Mouse (Mus musculus): ENCODE data around the gene Ramp1. TPM values are rescaled to one million over a fixed set of nuclear protein-coding genes. Genes with fewer than 3 reads are reported as not detected.

The Ramp1 gene
- total RNA-seq, 1 experiment: 0.40 TPM

DNA sequence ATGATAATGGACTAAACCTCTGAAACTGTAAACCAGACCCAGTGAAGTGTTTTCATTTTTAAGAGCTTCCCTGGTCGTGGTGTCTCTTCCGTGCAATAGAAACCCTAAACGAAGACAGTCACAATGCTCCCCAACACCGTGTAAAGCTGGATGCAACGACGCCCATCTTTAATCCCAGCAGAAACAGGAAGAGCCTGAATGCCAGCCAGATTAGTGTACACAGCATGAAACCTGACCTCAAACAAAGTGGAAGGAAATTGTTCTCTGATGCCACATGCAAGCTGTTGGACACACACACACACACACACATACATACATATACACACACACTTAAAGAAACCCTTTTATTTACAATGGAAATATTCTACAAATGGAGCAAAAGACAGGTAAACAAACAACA lies 51.5 kb downstream of the Ramp1 start:
- no peaks in the 10 kb centered on the region for H3K36me3 ChIP-seq (ENCODE audit: control insufficient read depth, insufficient read depth, low read length, poor library complexity, severe bottlenecking)
- no peaks in the 10 kb centered on the region for H3K9me3 ChIP-seq (ENCODE audit: control insufficient read depth, insufficient read depth, low read depth, low read length)
- no peak overlapping the region for H3K27ac ChIP-seq (ENCODE audit: insufficient read depth, low read depth, low read length, poor library complexity, severe bottlenecking)
- H3K9ac ChIP-seq (ENCODE audit: insufficient read depth, low read depth, low read length, poor library complexity, severe bottlenecking): no peak overlapping the region
- no peak for TF ChIP-seq CHD2 (IDR thresholded peaks at IDR 0.05; ENCODE audit: low read depth, low read length)
- no peak for TF ChIP-seq ZC3H11A (IDR thresholded peaks at IDR 0.05; ENCODE audit: borderline replicate concordance, low read depth, low read length)
- TF ChIP-seq ZNF384 (IDR thresholded peaks at IDR 0.05; ENCODE audit: low read depth, low read length): no peak
- no peak for TF ChIP-seq HCFC1 (IDR thresholded peaks at IDR 0.05; ENCODE audit: borderline replicate concordance, insufficient read depth, low read length)
- no peak for TF ChIP-seq MAFK (IDR thresholded peaks at IDR 0.05; ENCODE audit: insufficient read depth, low read depth, low read length)
- H3K4me3 ChIP-seq (ENCODE audit: insufficient read depth in 1 of 2, low read depth in 1 of 2, low read length in 2 of 2, poor library complexity in 1 of 2, severe bottlenecking in 1 of 2): no peak overlapping the region
- no peak for DNase-seq (ENCODE audit: low read depth, low spot score)
- no peaks in the 10 kb centered on the region; a peak in 1 of 4 replicates for H3K4me1 ChIP-seq (ENCODE audit: control insufficient read depth in 2 of 2, insufficient read depth in 2 of 2, low read length in 2 of 2, poor library complexity in 1 of 2)
- in situ Hi-C loops (cut with MboI; ENCODE audit: low sequenced_read_pairs in 2 of 2, unreplicated experiment in 2 of 2): no loop called here

DNA sequence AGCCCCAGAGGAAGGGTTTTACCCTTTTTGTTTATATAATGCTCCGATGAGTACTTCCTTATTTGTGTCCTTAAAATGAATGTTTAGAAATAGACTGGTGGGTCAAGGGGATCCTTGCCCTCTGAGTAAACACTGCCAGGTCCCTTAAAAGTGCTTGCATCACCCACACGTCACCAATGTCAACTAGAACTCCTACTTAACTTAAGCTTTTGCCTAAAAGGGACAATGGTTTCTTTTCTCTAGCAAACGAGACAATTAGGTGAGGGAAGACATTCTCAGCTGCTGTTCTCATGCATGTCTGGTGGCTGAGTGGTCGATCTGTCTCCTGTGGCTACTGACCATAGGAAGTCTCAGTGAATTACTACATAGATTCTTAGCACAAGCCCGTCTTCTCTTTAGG lies 52.3 kb downstream of the Ramp1 start:
- Histone ChIP-seq H3K4me3 (ENCODE audit: insufficient read depth in 1 of 2, low read depth in 1 of 2, low read length in 2 of 2, poor library complexity in 1 of 2, severe bottlenecking in 1 of 2) (no peak overlapping the region), H3K9ac (ENCODE audit: insufficient read depth, low read depth, low read length, poor library complexity, severe bottlenecking) (no peak overlapping the region), H3K27ac (ENCODE audit: insufficient read depth, low read depth, low read length, poor library complexity, severe bottlenecking) (no peak overlapping the region), H3K9me3 (ENCODE audit: control insufficient read depth, insufficient read depth, low read depth, low read length) (no peaks in the 10 kb centered on the region), H3K36me3 (ENCODE audit: control insufficient read depth, insufficient read depth, low read length, poor library complexity, severe bottlenecking) (no peaks in the 10 kb centered on the region), H3K4me1 (ENCODE audit: control insufficient read depth in 2 of 2, insufficient read depth in 2 of 2, low read length in 2 of 2, poor library complexity in 1 of 2) (no peaks in the 10 kb centered on the region; a peak in 1 of 4 replicates)
- DNase-seq (ENCODE audit: low read depth, low spot score): no peak
- TF ChIP-seq MAFK (IDR thresholded peaks at IDR 0.05; ENCODE audit: insufficient read depth, low read depth, low read length) (no peak), ZC3H11A (IDR thresholded peaks at IDR 0.05; ENCODE audit: borderline replicate concordance, low read depth, low read length) (no peak), HCFC1 (IDR thresholded peaks at IDR 0.05; ENCODE audit: borderline replicate concordance, insufficient read depth, low read length) (no peak), ZNF384 (IDR thresholded peaks at IDR 0.05; ENCODE audit: low read depth, low read length) (no peak), CHD2 (IDR thresholded peaks at IDR 0.05; ENCODE audit: low read depth, low read length) (no peak)
- in situ Hi-C loops (cut with MboI; ENCODE audit: low sequenced_read_pairs in 2 of 2, unreplicated experiment in 2 of 2): no loop called here

DNA sequence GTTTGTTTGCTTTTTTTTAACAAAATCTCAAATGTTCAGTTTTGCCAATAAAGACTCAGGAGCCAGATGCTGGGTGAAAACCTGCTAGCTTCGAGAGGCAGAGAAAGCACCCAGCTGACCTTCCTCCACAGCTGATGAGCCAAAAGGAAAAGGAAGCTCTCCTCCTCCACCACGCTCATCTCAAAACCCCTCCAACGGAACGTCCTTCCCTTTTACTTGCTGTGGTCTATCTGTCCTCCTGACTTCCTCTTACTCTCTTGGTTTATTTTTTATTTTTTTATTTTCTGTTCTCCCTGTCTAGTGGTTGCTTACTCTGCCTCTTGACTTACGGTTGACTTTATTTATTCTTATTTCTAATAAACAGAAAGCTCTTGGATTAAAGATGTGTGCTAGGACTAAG lies 55.8 kb downstream of the Ramp1 start:
- H3K4me1 ChIP-seq (ENCODE audit: control insufficient read depth in 2 of 2, insufficient read depth in 2 of 2, low read length in 2 of 2, poor library complexity in 1 of 2): no peaks in the 10 kb centered on the region; a peak in 1 of 4 replicates
- no peak for DNase-seq (ENCODE audit: low read depth, low spot score)
- H3K27ac ChIP-seq (ENCODE audit: insufficient read depth, low read depth, low read length, poor library complexity, severe bottlenecking): no peak overlapping the region
- H3K9ac ChIP-seq (ENCODE audit: insufficient read depth, low read depth, low read length, poor library complexity, severe bottlenecking): no peak overlapping the region
- H3K4me3 ChIP-seq (ENCODE audit: insufficient read depth in 1 of 2, low read depth in 1 of 2, low read length in 2 of 2, poor library complexity in 1 of 2, severe bottlenecking in 1 of 2): no peak overlapping the region
- H3K36me3 ChIP-seq (ENCODE audit: control insufficient read depth, insufficient read depth, low read length, poor library complexity, severe bottlenecking): no peaks in the 10 kb centered on the region
- no peak for TF ChIP-seq ZC3H11A (IDR thresholded peaks at IDR 0.05; ENCODE audit: borderline replicate concordance, low read depth, low read length)
- TF ChIP-seq HCFC1 (IDR thresholded peaks at IDR 0.05; ENCODE audit: borderline replicate concordance, insufficient read depth, low read length): no peak
- no peak for TF ChIP-seq ZNF384 (IDR thresholded peaks at IDR 0.05; ENCODE audit: low read depth, low read length)
- no peak for TF ChIP-seq MAFK (IDR thresholded peaks at IDR 0.05; ENCODE audit: insufficient read depth, low read depth, low read length)
- no peak for TF ChIP-seq CHD2 (IDR thresholded peaks at IDR 0.05; ENCODE audit: low read depth, low read length)
- in situ Hi-C loops (cut with MboI; ENCODE audit: low sequenced_read_pairs in 2 of 2, unreplicated experiment in 2 of 2): no loop called here
- H3K9me3 ChIP-seq (ENCODE audit: control insufficient read depth, insufficient read depth, low read depth, low read length): no peaks in the 10 kb centered on the region

GRCm38 (mm10) chr1:91237676-91238075 lies 58.1 kb downstream of the Ramp1 start:
- no peaks in the 10 kb centered on the region for H3K4me1 ChIP-seq (ENCODE audit: control insufficient read depth in 2 of 2, insufficient read depth in 2 of 2, low read length in 2 of 2, poor library complexity in 1 of 2)
- H3K9me3 ChIP-seq (ENCODE audit: control insufficient read depth, insufficient read depth, low read depth, low read length): no peaks in the 10 kb centered on the region
- H3K4me3 ChIP-seq (ENCODE audit: insufficient read depth in 1 of 2, low read depth in 1 of 2, low read length in 2 of 2, poor library complexity in 1 of 2, severe bottlenecking in 1 of 2): no peak overlapping the region
- no peak overlapping the region for H3K27ac ChIP-seq (ENCODE audit: insufficient read depth, low read depth, low read length, poor library complexity, severe bottlenecking)
- no peak for DNase-seq (ENCODE audit: low read depth, low spot score)
- H3K36me3 ChIP-seq (ENCODE audit: control insufficient read depth, insufficient read depth, low read length, poor library complexity, severe bottlenecking): no peaks in the 10 kb centered on the region
- TF ChIP-seq CHD2 (IDR thresholded peaks at IDR 0.05; ENCODE audit: low read depth, low read length) (no peak), ZNF384 (IDR thresholded peaks at IDR 0.05; ENCODE audit: low read depth, low read length) (no peak), ZC3H11A (IDR thresholded peaks at IDR 0.05; ENCODE audit: borderline replicate concordance, low read depth, low read length) (no peak)
- no peak overlapping the region for H3K9ac ChIP-seq (ENCODE audit: insufficient read depth, low read depth, low read length, poor library complexity, severe bottlenecking)
- in situ Hi-C loops (cut with MboI; ENCODE audit: low sequenced_read_pairs in 2 of 2, unreplicated experiment in 2 of 2): no loop called here

DNA sequence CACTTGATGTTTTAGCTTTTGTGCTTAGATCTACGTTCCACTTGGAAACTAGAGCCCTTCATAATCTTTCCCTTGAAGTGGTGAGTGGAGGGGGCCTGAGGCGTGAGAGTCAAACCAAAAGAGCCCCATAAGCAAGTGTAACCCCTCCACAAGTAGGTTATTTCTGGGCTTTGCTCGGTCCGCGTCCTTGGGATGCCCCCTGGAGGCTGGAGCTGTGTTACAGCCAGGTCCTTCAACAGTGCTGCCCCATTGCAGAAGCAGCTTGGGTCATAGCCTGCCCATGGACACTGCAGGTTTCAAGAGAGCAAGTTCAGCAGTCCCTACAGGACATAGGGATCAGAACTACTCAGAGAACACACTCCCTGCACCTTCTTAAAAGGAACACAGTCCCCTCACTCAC lies 59.5 kb downstream of the Ramp1 start:
- Histone ChIP-seq H3K4me3 (ENCODE audit: insufficient read depth in 1 of 2, low read depth in 1 of 2, low read length in 2 of 2, poor library complexity in 1 of 2, severe bottlenecking in 1 of 2) (no peak overlapping the region), H3K27ac (ENCODE audit: insufficient read depth, low read depth, low read length, poor library complexity, severe bottlenecking) (no peak overlapping the region), H3K9me3 (ENCODE audit: control insufficient read depth, insufficient read depth, low read depth, low read length) (no peaks in the 10 kb centered on the region), H3K36me3 (ENCODE audit: control insufficient read depth, insufficient read depth, low read length, poor library complexity, severe bottlenecking) (no peaks in the 10 kb centered on the region), H3K9ac (ENCODE audit: insufficient read depth, low read depth, low read length, poor library complexity, severe bottlenecking) (no peak overlapping the region), H3K4me1 (ENCODE audit: control insufficient read depth in 2 of 2, insufficient read depth in 2 of 2, low read length in 2 of 2, poor library complexity in 1 of 2) (no peaks in the 10 kb centered on the region)
- TF ChIP-seq ZNF384 (IDR thresholded peaks at IDR 0.05; ENCODE audit: low read depth, low read length) (no peak), ZC3H11A (IDR thresholded peaks at IDR 0.05; ENCODE audit: borderline replicate concordance, low read depth, low read length) (no peak), MAFK (IDR thresholded peaks at IDR 0.05; ENCODE audit: insufficient read depth, low read depth, low read length) (no peak)
- DNase-seq (ENCODE audit: low read depth, low spot score): no peak
- in situ Hi-C loops (cut with MboI; ENCODE audit: low sequenced_read_pairs in 2 of 2, unreplicated experiment in 2 of 2): no loop called here

Measured in ES-E14 (cell line).